Mouse (Mus musculus): ENCODE results near the gene Eipr1. TPM values are rescaled to one million over a fixed set of nuclear protein-coding genes. Genes with fewer than 3 reads are reported as not detected.
A peak's percentile ranks its signal among the peaks of the same experiment; 100 is the strongest.

Eipr1 gene
- polyA plus RNA-seq (2015; fragmentation: Nextera tagmentation; extraction: Ambion mirVana), result 15.5 and 16.7 TPM in 2 replicates

GRCm38 (mm10) chr12:28751508-28752263 lies at the start of gene Eipr1:
Eipr1 (plus strand) TSS chr12:28751803.
- Histone ChIP-seq H3K4me2 (ENCODE audit: low read depth, low read length) (peak within 1 kb of the TSS; percentile 81), H3K9ac (replicated peaks) (peak within 1 kb of the TSS; percentile 73), H3K27me3 (ENCODE audit: insufficient read depth, low read length) (no peaks in the 10 kb centered on the region), H3K4me1 (ENCODE audit: insufficient read depth) (peaks cover 30% of the 10 kb centered on the region), H3K4me3 (ENCODE audit: low read depth, low read length) (peak within 1 kb of the TSS; percentile 86), H3K9me3 (ENCODE audit: low read length) (no peaks in the 10 kb centered on the region), H3K27ac (ENCODE audit: low read depth) (peak within 1 kb of the TSS; percentile 74), H3K36me3 (replicated peaks; ENCODE audit: insufficient read depth, low read length) (0 out of 2 replicates have a peak, but pooled peaks cover 2% of the 10 kb centered on the region)
- DNase-seq (peak; percentile 91), ATAC-seq (peak; percentile 86)
- WGBS (ENCODE audit: insufficient replicate concordance), result 4% methylated on average over 36 of the region's 36 CpGs
- TF ChIP-seq CTCF (IDR thresholded peaks at IDR 0.05; ENCODE audit: low read depth) (peak; percentile 33), EP300 (IDR thresholded peaks at IDR 0.05; ENCODE audit: low read depth) (no peak)

- Histone ChIP-seq H3K36me3 (replicated peaks; ENCODE audit: insufficient read depth, low read length) (peaks cover 9% of the 10 kb centered on the region), H3K4me2 (ENCODE audit: low read depth, low read length) (no peak overlapping the region), H3K4me1 (ENCODE audit: insufficient read depth) (no peaks in the 10 kb centered on the region), H3K27me3 (ENCODE audit: insufficient read depth, low read length) (no peaks in the 10 kb centered on the region), H3K27ac (ENCODE audit: low read depth) (no peak overlapping the region), H3K9me3 (ENCODE audit: low read length) (no peaks in the 10 kb centered on the region), H3K9ac (replicated peaks) (no peak overlapping the region), H3K4me3 (ENCODE audit: low read depth, low read length) (no peak overlapping the region)
- DNase-seq (no peak), ATAC-seq (no peak)
- 57% methylated on average over 12 of the region's 12 CpGs for WGBS (ENCODE audit: insufficient replicate concordance)
- TF ChIP-seq CTCF (IDR thresholded peaks at IDR 0.05; ENCODE audit: low read depth), result peak; percentile 17; the same call in 1 of the 2 replicates
- no peak for TF ChIP-seq EP300 (IDR thresholded peaks at IDR 0.05; ENCODE audit: low read depth)
These were observed 47.2 kb upstream of the Eipr1 start for GRCm38 (mm10) chr12:28704381-28704780.

GRCm38 (mm10) chr12:28705204-28705603 lies 46.4 kb upstream of the Eipr1 start:
- TF ChIP-seq CTCF (IDR thresholded peaks at IDR 0.05; ENCODE audit: low read depth), result no peak
- TF ChIP-seq EP300 (IDR thresholded peaks at IDR 0.05; ENCODE audit: low read depth), result no peak
- Histone ChIP-seq H3K4me1 (ENCODE audit: insufficient read depth) (no peaks in the 10 kb centered on the region), H3K9me3 (ENCODE audit: low read length) (no peaks in the 10 kb centered on the region), H3K27me3 (ENCODE audit: insufficient read depth, low read length) (no peaks in the 10 kb centered on the region), H3K27ac (ENCODE audit: low read depth) (no peak overlapping the region), H3K9ac (replicated peaks) (no peak overlapping the region), H3K36me3 (replicated peaks; ENCODE audit: insufficient read depth, low read length) (peaks cover 17% of the 10 kb centered on the region), H3K4me3 (ENCODE audit: low read depth, low read length) (no peak overlapping the region), H3K4me2 (ENCODE audit: low read depth, low read length) (no peak overlapping the region)
- ATAC-seq (no peak), DNase-seq (no peak)
- 83% methylated on average over 6 of the region's 6 CpGs for WGBS (ENCODE audit: insufficient replicate concordance)

GRCm38 (mm10) chr12:28708154-28708553 lies 43.4 kb upstream of the Eipr1 start:
- no peak overlapping the region for H3K4me2 ChIP-seq (ENCODE audit: low read depth, low read length)
- no peaks in the 10 kb centered on the region for H3K27me3 ChIP-seq (ENCODE audit: insufficient read depth, low read length)
- no peaks in the 10 kb centered on the region for H3K4me1 ChIP-seq (ENCODE audit: insufficient read depth)
- no peaks in the 10 kb centered on the region for H3K9me3 ChIP-seq (ENCODE audit: low read length)
- no peak for DNase-seq
- WGBS (ENCODE audit: insufficient replicate concordance), result 85% methylated on average over 4 of the region's 4 CpGs
- no peak overlapping the region for H3K9ac ChIP-seq (replicated peaks)
- no peak overlapping the region for H3K4me3 ChIP-seq (ENCODE audit: low read depth, low read length)
- H3K36me3 ChIP-seq (replicated peaks; ENCODE audit: insufficient read depth, low read length), result peaks cover 36% of the 10 kb centered on the region
- TF ChIP-seq CTCF (IDR thresholded peaks at IDR 0.05; ENCODE audit: low read depth) (no peak), EP300 (IDR thresholded peaks at IDR 0.05; ENCODE audit: low read depth) (no peak)
- no peak overlapping the region for H3K27ac ChIP-seq (ENCODE audit: low read depth)
- ATAC-seq, result no peak

- Histone ChIP-seq H3K4me1 (ENCODE audit: insufficient read depth) (no peaks in the 10 kb centered on the region), H3K36me3 (replicated peaks; ENCODE audit: insufficient read depth, low read length) (peaks cover 50% of the 10 kb centered on the region), H3K9me3 (ENCODE audit: low read length) (no peaks in the 10 kb centered on the region), H3K4me2 (ENCODE audit: low read depth, low read length) (no peak overlapping the region), H3K9ac (replicated peaks) (no peak overlapping the region), H3K27ac (ENCODE audit: low read depth) (no peak overlapping the region), H3K27me3 (ENCODE audit: insufficient read depth, low read length) (no peaks in the 10 kb centered on the region), H3K4me3 (ENCODE audit: low read depth, low read length) (no peak overlapping the region)
- 87% methylated on average over 22 of the region's 22 CpGs for WGBS (ENCODE audit: insufficient replicate concordance)
- DNase-seq (no peak), ATAC-seq (no peak)
- TF ChIP-seq CTCF (IDR thresholded peaks at IDR 0.05; ENCODE audit: low read depth) (no peak), EP300 (IDR thresholded peaks at IDR 0.05; ENCODE audit: low read depth) (no peak)
These were observed 40.9 kb upstream of the Eipr1 start for GRCm38 (mm10) chr12:28710566-28711185.

GRCm38 (mm10) chr12:28714822-28715632 lies 36.6 kb upstream of the Eipr1 start:
- DNase-seq (no peak), ATAC-seq (no peak)
- 74% methylated on average over 24 of the region's 24 CpGs for WGBS (ENCODE audit: insufficient replicate concordance)
- no peak overlapping the region for H3K4me2 ChIP-seq (ENCODE audit: low read depth, low read length)
- no peaks in the 10 kb centered on the region for H3K4me1 ChIP-seq (ENCODE audit: insufficient read depth)
- H3K27ac ChIP-seq (ENCODE audit: low read depth), result no peak overlapping the region
- H3K9me3 ChIP-seq (ENCODE audit: low read length), result no peaks in the 10 kb centered on the region
- H3K9ac ChIP-seq (replicated peaks), result no peak overlapping the region
- H3K4me3 ChIP-seq (ENCODE audit: low read depth, low read length), result no peak overlapping the region
- H3K27me3 ChIP-seq (ENCODE audit: insufficient read depth, low read length), result no peaks in the 10 kb centered on the region
- peaks cover 49% of the 10 kb centered on the region for H3K36me3 ChIP-seq (replicated peaks; ENCODE audit: insufficient read depth, low read length)
- TF ChIP-seq CTCF (IDR thresholded peaks at IDR 0.05; ENCODE audit: low read depth) (no peak), EP300 (IDR thresholded peaks at IDR 0.05; ENCODE audit: low read depth) (no peak)
